Comparison of ENCODE assay signal across 9 mouse cellular contexts in the genomic region with DNA sequence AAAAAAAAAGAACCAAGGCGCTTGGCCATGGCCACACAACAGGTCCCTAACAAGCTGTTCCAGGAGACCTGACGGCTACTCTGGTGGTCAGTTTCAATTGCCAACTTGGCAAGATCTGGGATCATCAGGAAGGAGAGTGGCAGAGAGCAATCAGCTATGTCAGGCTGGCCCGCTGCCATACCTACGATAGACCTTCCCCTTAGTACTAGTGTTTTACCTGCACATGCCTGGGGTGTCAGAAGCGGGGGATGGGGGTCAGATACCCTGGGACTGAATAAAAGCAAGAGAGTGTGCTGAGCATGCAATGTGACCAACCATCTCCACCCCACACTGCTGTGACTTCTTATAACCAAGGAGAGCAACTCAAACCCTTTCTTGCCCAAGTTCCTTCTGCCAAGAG. TPM values are rescaled to one million over a fixed set of nuclear protein-coding genes. Genes with fewer than 3 reads are reported as not detected.
A peak's percentile ranks its signal among the peaks of the same experiment; 100 is the strongest.
DNase-seq lines count a peak whose midpoint lies in the region; ATAC-seq and TF ChIP-seq lines count a peak whose summit lies in the region.
"Had no signal": no experiment of that assay in that cellular context is flagged by ENCODE, and none has a peak within 500 bp of the region (broad histone marks: within the 10 kb centered on the region; RNA-seq: fewer than 3 reads in every experiment).

No protein-coding gene starts in this region.

- DNase-seq in heart, embryonic 10.5 days (ENCODE audit: low spot score): no peak
- no peak for DNase-seq in heart, adult 18-20 months
- DNase-seq in layer of hippocampus, adult 9-10 months (ENCODE audit: low spot score): no peak
- DNase-seq in frontal cortex, postnatal 36 days (ENCODE audit: low spot score in 2 of 2): no peak
- DNase-seq in thymus, adult 2 months: no peak
- DNase-seq: adrenal gland, postnatal 14 days had no signal

- peaks cover 9% of the 10 kb centered on the region; the same call in 1 of the 2 replicates for H3K27me3 ChIP-seq in heart, embryonic 10.5 days (ENCODE audit: insufficient read depth, poor library complexity, severe bottlenecking)
- no peaks in the 10 kb centered on the region for H3K27me3 ChIP-seq in E14TG2a.4 (ENCODE audit: insufficient read depth, low read length)
- no peaks in the 10 kb centered on the region for H3K27me3 ChIP-seq in hindbrain, embryonic 12.5 days
- H3K27me3 ChIP-seq in limb, embryonic 15.5 days: no peaks in the 10 kb centered on the region
- H3K27me3 ChIP-seq in thymus, adult 2 months (ENCODE audit: control insufficient read depth, insufficient read depth, low read length): no peaks in the 10 kb centered on the region

- no peak for TF ChIP-seq CTCF in E14TG2a.4 (conservative IDR thresholded peaks at IDR 0.05; ENCODE audit: low read length)
- no peak for TF ChIP-seq CTCF in thymus, adult 2 months (IDR thresholded peaks at IDR 0.05; ENCODE audit: borderline replicate concordance, control insufficient read depth, extremely low read depth, insufficient read depth, low read length, poor library complexity)

- peaks cover 15% of the 10 kb centered on the region for H3K4me1 ChIP-seq in heart, embryonic 10.5 days
- peaks cover 80% of the 10 kb centered on the region for H3K4me1 ChIP-seq in E14TG2a.4 (replicated peaks; ENCODE audit: low read depth, low read length)
- H3K4me1 ChIP-seq in hindbrain, embryonic 12.5 days: peaks cover 18% of the 10 kb centered on the region
- H3K4me1 ChIP-seq in limb, embryonic 15.5 days: peaks cover 17% of the 10 kb centered on the region
- H3K4me1 ChIP-seq in thymus, adult 2 months (replicated peaks; ENCODE audit: control insufficient read depth, insufficient read depth, low read length): peaks cover 15% of the 10 kb centered on the region

- peak overlapping the region; percentile 48; the same call in 1 of the 2 replicates for H3K9ac ChIP-seq in hindbrain, embryonic 12.5 days
- H3K9ac ChIP-seq in limb, embryonic 15.5 days: peak overlapping the region; percentile 55; the same call in 1 of the 2 replicates

- no peak for TF ChIP-seq POLR2A in thymus, adult 2 months (IDR thresholded peaks at IDR 0.05; ENCODE audit: control insufficient read depth, extremely low read depth, insufficient read depth, low read length, poor library complexity)

- H3K36me3 ChIP-seq in heart, embryonic 10.5 days: peaks cover 30% of the 10 kb centered on the region
- peaks cover 46% of the 10 kb centered on the region for H3K36me3 ChIP-seq in E14TG2a.4 (ENCODE audit: insufficient read depth, low read length)
- H3K36me3 ChIP-seq in hindbrain, embryonic 12.5 days: peaks cover 19% of the 10 kb centered on the region; the same call in 1 of the 2 replicates
- H3K36me3 ChIP-seq in limb, embryonic 15.5 days: peaks cover 22% of the 10 kb centered on the region
- H3K36me3 ChIP-seq in thymus, adult 2 months (ENCODE audit: control insufficient read depth, insufficient read depth, low read length): no peaks in the 10 kb centered on the region

- 90% methylated on average over 5 of the region's 5 CpGs for WGBS in heart, embryonic 10.5 days
- WGBS in hindbrain, embryonic 12.5 days: 94% methylated on average over 5 of the region's 5 CpGs
- WGBS in limb, embryonic 15.5 days: 85% methylated on average over 5 of the region's 5 CpGs
- WGBS in thymus, adult 2 months: 97% methylated on average over 5 of the region's 5 CpGs

- no peak overlapping the region for H3K27ac ChIP-seq in heart, embryonic 10.5 days
- no peak overlapping the region for H3K27ac ChIP-seq in hindbrain, embryonic 12.5 days
- H3K27ac ChIP-seq in limb, embryonic 15.5 days: no peak overlapping the region
- H3K27ac ChIP-seq in thymus, adult 2 months (ENCODE audit: control insufficient read depth, insufficient read depth, low read length): no peak overlapping the region

- H3K9me3 ChIP-seq in heart, embryonic 10.5 days: no peaks in the 10 kb centered on the region
- H3K9me3 ChIP-seq in E14TG2a.4 (ENCODE audit: low read length): no peaks in the 10 kb centered on the region
- H3K9me3 ChIP-seq in hindbrain, embryonic 12.5 days (replicated peaks): 0 out of 2 replicates have a peak, but pooled peaks cover 4% of the 10 kb centered on the region
- no peaks in the 10 kb centered on the region for H3K9me3 ChIP-seq in limb, embryonic 15.5 days

- peak overlapping the region; percentile 66; the same call in 1 of the 2 replicates for H3K4me3 ChIP-seq in heart, embryonic 10.5 days
- peak overlapping the region; percentile 97 for H3K4me3 ChIP-seq in E14TG2a.4 (replicated peaks; ENCODE audit: low read length)
- H3K4me3 ChIP-seq in hindbrain, embryonic 12.5 days: no peak overlapping the region
- H3K4me3 ChIP-seq in limb, embryonic 15.5 days: no peak overlapping the region
- H3K4me3 ChIP-seq in thymus, adult 2 months (ENCODE audit: control insufficient read depth, insufficient read depth, low read length): no peak overlapping the region

- ATAC-seq in hindbrain, embryonic 12.5 days (ENCODE audit: low FRiP score): no peak
- no peak for ATAC-seq in limb, embryonic 15.5 days (ENCODE audit: insufficient number of reproducible peaks, low FRiP score, low TSS enrichment, low read depth)

- H3K4me2 ChIP-seq in hindbrain, embryonic 12.5 days (replicated peaks): peak overlapping the region; percentile 91
- peak overlapping the region; percentile 79; the same call in 1 of the 2 replicates for H3K4me2 ChIP-seq in limb, embryonic 15.5 days

RNA-seq across cellular contexts. Expression of gene Rita1, which starts 1.5 kb away (rescaled TPM):
- polyA plus RNA-seq in heart, embryonic 10.5 days (2016; fragmentation: Nextera tagmentation; extraction: Ambion mirVana): 11.0 and 11.2 TPM in 2 replicates
- 10 to 100 TPM; 13.4 to 16.3 TPM for total RNA-seq in heart, adult 18-20 months (2021)
- polyA plus RNA-seq in hindbrain, embryonic 12.5 days (2016; fragmentation: Nextera tagmentation; extraction: Ambion mirVana): 16.8 and 19.2 TPM in 2 replicates
- 13.8 TPM in 2 replicates for polyA plus RNA-seq in limb, embryonic 15.5 days (2015; fragmentation: Nextera tagmentation; extraction: Ambion mirVana)
- 18.8 and 20.6 TPM in 2 replicates for polyA plus RNA-seq in thymus, adult 2 months (2012; rRNA removed)

RNA-seq across cellular contexts. Expression of gene Ddx54, which starts 1.6 kb away (rescaled TPM):
- polyA plus RNA-seq in heart, embryonic 10.5 days (2016; fragmentation: Nextera tagmentation; extraction: Ambion mirVana): 47.1 and 49.4 TPM in 2 replicates
- 10 to 100 TPM; 19.2 to 23.0 TPM for total RNA-seq in heart, adult 18-20 months (2021)
- 53.2 and 53.6 TPM in 2 replicates for polyA plus RNA-seq in hindbrain, embryonic 12.5 days (2016; fragmentation: Nextera tagmentation; extraction: Ambion mirVana)
- 39.4 and 41.7 TPM in 2 replicates for polyA plus RNA-seq in limb, embryonic 15.5 days (2015; fragmentation: Nextera tagmentation; extraction: Ambion mirVana)
- polyA plus RNA-seq in thymus, adult 2 months (2012; rRNA removed): 429 and 448 TPM in 2 replicates

RNA-seq across cellular contexts. Expression of gene Iqcd, which starts 22.1 kb away (rescaled TPM):
- 0.15 and 0.24 TPM in 2 replicates for polyA plus RNA-seq in heart, embryonic 10.5 days (2016; fragmentation: Nextera tagmentation; extraction: Ambion mirVana)
- total RNA-seq in heart, adult 18-20 months (2021): not detected
- polyA plus RNA-seq in hindbrain, embryonic 12.5 days (2016; fragmentation: Nextera tagmentation; extraction: Ambion mirVana): 1.9 and 2.5 TPM in 2 replicates
- polyA plus RNA-seq in limb, embryonic 15.5 days (2015; fragmentation: Nextera tagmentation; extraction: Ambion mirVana): 0.38 TPM in 2 replicates
- polyA plus RNA-seq in thymus, adult 2 months (2012; rRNA removed): 2.8 and 3.0 TPM in 2 replicates

RNA-seq across cellular contexts. Expression of gene Tpcn1, which starts 22.4 kb away (rescaled TPM):
- polyA plus RNA-seq in heart, embryonic 10.5 days (2016; fragmentation: Nextera tagmentation; extraction: Ambion mirVana): 13.0 and 21.7 TPM in 2 replicates
- 10 to 100 TPM; 29.7 to 35.5 TPM for total RNA-seq in heart, adult 18-20 months (2021)
- polyA plus RNA-seq in hindbrain, embryonic 12.5 days (2016; fragmentation: Nextera tagmentation; extraction: Ambion mirVana): 18.4 and 19.2 TPM in 2 replicates
- 25.4 and 25.8 TPM in 2 replicates for polyA plus RNA-seq in limb, embryonic 15.5 days (2015; fragmentation: Nextera tagmentation; extraction: Ambion mirVana)
- 203 and 208 TPM in 2 replicates for polyA plus RNA-seq in thymus, adult 2 months (2012; rRNA removed)

RNA-seq across cellular contexts. Expression of gene Cfap73, which starts 23.1 kb away (rescaled TPM):
- 0.39 TPM in 1 of 2 replicates, not detected in the other for polyA plus RNA-seq in heart, embryonic 10.5 days (2016; fragmentation: Nextera tagmentation; extraction: Ambion mirVana)
- total RNA-seq in heart, adult 18-20 months (2021): not detected
- polyA plus RNA-seq in hindbrain, embryonic 12.5 days (2016; fragmentation: Nextera tagmentation; extraction: Ambion mirVana): 0.56 and 0.77 TPM in 2 replicates
- polyA plus RNA-seq in limb, embryonic 15.5 days (2015; fragmentation: Nextera tagmentation; extraction: Ambion mirVana): not detected in 2 replicates
- 0.15 and 0.33 TPM in 2 replicates for polyA plus RNA-seq in thymus, adult 2 months (2012; rRNA removed)

Comparison
In these comparisons a context has a peak if more than half of its experiments do, and no peak if none do; other contexts are left out.
1. H3K4me3 ChIP-seq: peak in heart, embryonic 10.5 days (single experiment) and E14TG2a.4 (single experiment); none in hindbrain, embryonic 12.5 days (single experiment), limb, embryonic 15.5 days (single experiment) and thymus, adult 2 months (single experiment).